Mouse (Mus musculus): Measurements from ENCODE around the gene Rnf227.

GRCm38 (mm10) chr11:69357690-69358089 is 17.4 kb downstream of the Rnf227 start:
- TF ChIP-seq CTCF (IDR thresholded peaks at IDR 0.05; ENCODE audit: low read depth) (no peak), EP300 (IDR thresholded peaks at IDR 0.05; ENCODE audit: low read depth) (no peak)

All from liver, embryonic 14.5 days (tissue).